Mouse (Mus musculus) MEL (cell line): Measurements from ENCODE around the gene Nfia. TPM values are rescaled to one million over a fixed set of nuclear protein-coding genes. Genes with fewer than 3 reads are reported as not detected.

Experiments used
- DNase-seq: peaks from one replicate; pipeline ENCODE4 v3.0.0; 2011; ENCODE audit warnings: low read depth, low spot score
- H3K27ac ChIP-seq: 2 replicates; pipeline ENCODE4 v1.5.1; 2012; ENCODE audit warnings: low read depth, mild to moderate bottlenecking, control low read depth, low read length, moderate library complexity; ENCODE audit not compliant: control insufficient read depth
- H3K27me3 ChIP-seq, 2 experiments: fragments of 150-350 bp in 1 of 2; sonication (generic) in 1 of 2; 2 replicates each; pipeline ENCODE4 v1.6.1; 2012; ENCODE audit warnings: low read length in 2 of 2, mild to moderate bottlenecking in 2 of 2, improper control_type of control experiment in 1 of 2, moderate library complexity in 1 of 2; ENCODE audit not compliant: insufficient read depth in 2 of 2, control insufficient read depth in 1 of 2
- H3K36me3 ChIP-seq, 2 experiments: 2 replicates each; pipeline ENCODE4 v1.6.1; 2012 to 2014; ENCODE audit warnings: low read length in 2 of 2, improper control_type of control experiment in 1 of 2, inconsistent platforms in 1 of 2, mild to moderate bottlenecking in 1 of 2; ENCODE audit not compliant: insufficient read depth in 2 of 2, control insufficient read depth in 1 of 2
- H3K4me1 ChIP-seq, 2 experiments: fragments of 150-350 bp in 1 of 2; sonication (generic) in 1 of 2; 2 replicates each; pipeline ENCODE4 v1.6.1; 2012; ENCODE audit warnings: low read length in 2 of 2, improper control_type of control experiment in 1 of 2, mild to moderate bottlenecking in 1 of 2; ENCODE audit not compliant: insufficient read depth in 2 of 2, control insufficient read depth in 1 of 2
- H3K4me3 ChIP-seq, 2 experiments: fragments of 150-350 bp in 1 of 2; sonication (generic) in 1 of 2; 2 replicates each; pipeline ENCODE4 v1.5.1; 2012; ENCODE audit warnings: low read depth in 2 of 2, low read length in 2 of 2, mild to moderate bottlenecking in 2 of 2, moderate library complexity in 2 of 2, control low read depth in 1 of 2, improper control_type of control experiment in 1 of 2; ENCODE audit not compliant: control insufficient read depth in 1 of 2, insufficient read depth in 1 of 2
- H3K79me2 ChIP-seq: 2 replicates; pipeline ENCODE4 v1.6.1; 2012; ENCODE audit warnings: mild to moderate bottlenecking, low read length, moderate library complexity; ENCODE audit not compliant: control insufficient read depth, poor library complexity, insufficient read depth
- H3K9ac ChIP-seq: 2 replicates; pipeline ENCODE4 v1.6.1; 2012; ENCODE audit warnings: low read depth, mild to moderate bottlenecking, control low read depth, low read length, moderate library complexity; ENCODE audit not compliant: control insufficient read depth, poor library complexity, severe bottlenecking
- H3K9me3 ChIP-seq: fragments of 150-350 bp; sonication (generic); replicated peaks from 2 replicates; pipeline ENCODE4 v1.6.1; 2012; ENCODE audit warnings: mild to moderate bottlenecking, low read length, improper control_type of control experiment, moderate library complexity; ENCODE audit not compliant: insufficient read depth
- BHLHE40 ChIP-seq: IDR thresholded peaks from 2 replicates; pipeline ENCODE4 v1.6.1; 2012; ENCODE audit warnings: low read depth, mild to moderate bottlenecking, inconsistent platforms, low read length, improper control_type of control experiment, borderline replicate concordance
- CHD1 ChIP-seq: IDR thresholded peaks from 2 replicates; pipeline ENCODE4 v1.6.1; 2012; ENCODE audit warnings: low read depth, mild to moderate bottlenecking, inconsistent platforms, low read length, improper control_type of control experiment
- CHD2 ChIP-seq: IDR thresholded peaks from 2 replicates; pipeline ENCODE4 v1.6.1; 2011; ENCODE audit warnings: low read length, improper control_type of control experiment
- CTCF ChIP-seq, 3 experiments: IDR thresholded peaks in 2 of 3; conservative IDR thresholded peaks in 1 of 3; 2 replicates each; pipeline ENCODE4 v1.5.1; 2011 to 2012; ENCODE audit warnings: low read length in 3 of 3, low read depth in 2 of 3, mild to moderate bottlenecking in 2 of 3, improper control_type of control experiment in 1 of 3, inconsistent platforms in 1 of 3, mixed read lengths in 1 of 3, moderate library complexity in 1 of 3; ENCODE audit not compliant: control insufficient read depth in 1 of 3, insufficient read depth in 1 of 3, poor library complexity in 1 of 3, severe bottlenecking in 1 of 3
- EP300 ChIP-seq, 2 experiments: IDR thresholded peaks; 2 replicates each; pipeline ENCODE4 v1.6.1; 2011; ENCODE audit warnings: improper control_type of control experiment in 2 of 2, low read length in 2 of 2, low read depth in 1 of 2, mild to moderate bottlenecking in 1 of 2
- ETS1 ChIP-seq: IDR thresholded peaks from 2 replicates; pipeline ENCODE4 v1.6.1; 2012; ENCODE audit warnings: low read depth, mild to moderate bottlenecking, inconsistent platforms, low read length, improper control_type of control experiment, moderate library complexity
- GABPA ChIP-seq: IDR thresholded peaks from 2 replicates; pipeline ENCODE4 v1.6.1; 2012; ENCODE audit warnings: low read depth, mild to moderate bottlenecking, inconsistent platforms, low read length, improper control_type of control experiment, moderate library complexity
- GATA1 ChIP-seq: IDR thresholded peaks from 2 replicates; pipeline ENCODE4 v1.6.1; 2011; ENCODE audit warnings: low read depth, low read length, improper control_type of control experiment
- JUND ChIP-seq: IDR thresholded peaks from 2 replicates; pipeline ENCODE4 v1.6.1; 2011; ENCODE audit warnings: low read depth, mild to moderate bottlenecking, improper control_type of control experiment, low read length
- MAFK ChIP-seq: IDR thresholded peaks from 2 replicates; pipeline ENCODE4 v1.6.1; 2011; ENCODE audit warnings: low read depth, mild to moderate bottlenecking, low read length, improper control_type of control experiment, borderline replicate concordance
- MAX ChIP-seq: IDR thresholded peaks from 2 replicates; pipeline ENCODE4 v1.6.1; 2011; ENCODE audit warnings: low read length, improper control_type of control experiment
- MAZ ChIP-seq: IDR thresholded peaks from 2 replicates; pipeline ENCODE4 v1.6.1; 2012; ENCODE audit warnings: low read depth, mild to moderate bottlenecking, inconsistent platforms, low read length, improper control_type of control experiment
- MEF2A ChIP-seq: IDR thresholded peaks from 2 replicates; pipeline ENCODE4 v1.6.1; 2014; ENCODE audit warnings: low read depth, mild to moderate bottlenecking, inconsistent platforms, low read length, improper control_type of control experiment; ENCODE audit not compliant: poor library complexity, insufficient replicate concordance, severe bottlenecking; ENCODE audit errors: extremely low read depth
- MXI1 ChIP-seq: IDR thresholded peaks from 2 replicates; pipeline ENCODE4 v1.6.1; 2011; ENCODE audit warnings: mild to moderate bottlenecking, low read depth, low read length, improper control_type of control experiment
- MYC ChIP-seq: IDR thresholded peaks from 2 replicates; pipeline ENCODE4 v1.6.1; 2011; ENCODE audit warnings: low read depth, mild to moderate bottlenecking, low read length, improper control_type of control experiment, moderate library complexity
- NRF1 ChIP-seq: IDR thresholded peaks from 2 replicates; pipeline ENCODE4 v1.6.1; 2014; ENCODE audit warnings: low read depth, mild to moderate bottlenecking, inconsistent platforms, low read length, improper control_type of control experiment, moderate library complexity; ENCODE audit not compliant: poor library complexity, insufficient read depth, severe bottlenecking
- POLR2A ChIP-seq, 2 experiments: IDR thresholded peaks; 2 replicates each; pipeline ENCODE4 v1.6.1; 2011 to 2012; ENCODE audit warnings: low read length in 2 of 2, mild to moderate bottlenecking in 2 of 2, control low read depth in 1 of 2, improper control_type of control experiment in 1 of 2, low read depth in 1 of 2, moderate library complexity in 1 of 2; ENCODE audit not compliant: control insufficient read depth in 1 of 2, insufficient read depth in 1 of 2, poor library complexity in 1 of 2
- SMC3 ChIP-seq: IDR thresholded peaks from 2 replicates; pipeline ENCODE4 v1.6.1; 2011; ENCODE audit warnings: low read depth, low read length, improper control_type of control experiment
- TAL1 ChIP-seq: IDR thresholded peaks from 2 replicates; pipeline ENCODE4 v1.6.1; 2012; ENCODE audit warnings: mild to moderate bottlenecking, inconsistent platforms, low read length, moderate library complexity, mixed read lengths
- TBP ChIP-seq: IDR thresholded peaks from 2 replicates; pipeline ENCODE4 v1.8.0; 2011; ENCODE audit warnings: low read depth, low read length, improper control_type of control experiment
- UBTF ChIP-seq: IDR thresholded peaks from 2 replicates; pipeline ENCODE4 v1.6.1; 2012; ENCODE audit warnings: low read depth, mild to moderate bottlenecking, inconsistent platforms, low read length, improper control_type of control experiment, moderate library complexity, borderline replicate concordance; ENCODE audit not compliant: insufficient read depth
- USF1 ChIP-seq: IDR thresholded peaks from 2 replicates; pipeline ENCODE4 v1.6.1; 2014; ENCODE audit warnings: low read depth, mild to moderate bottlenecking, inconsistent platforms, low read length, improper control_type of control experiment, moderate library complexity
- ZMIZ1 ChIP-seq: IDR thresholded peaks from 2 replicates; pipeline ENCODE4 v1.6.1; 2012; ENCODE audit warnings: low read depth, mild to moderate bottlenecking, inconsistent platforms, low read length, improper control_type of control experiment, moderate library complexity
- ZNF384 ChIP-seq: IDR thresholded peaks from 2 replicates; pipeline ENCODE4 v1.6.1; 2012; ENCODE audit warnings: low read depth, mild to moderate bottlenecking, inconsistent platforms, low read length, improper control_type of control experiment
- polyA plus RNA-seq, 2 experiments: library from polyadenylated mRNA; stranded (reverse) in 1 of 2; unstranded in 1 of 2; fragments of >175 nt in 1 of 2; fragments of >200 nt in 1 of 2; gene quantifications; 2 replicates each; pipeline versions ENCODE4 v1.2.1 to v1.2.4; 2012; ENCODE audit warnings: low replicate concordance in 2 of 2, low read depth in 1 of 2; ENCODE audit not compliant: insufficient read length in 2 of 2, insufficient read depth in 1 of 2, missing spikeins in 1 of 2
- total RNA-seq: library from RNA; depleted of rRNA; stranded (reverse); fragments of 300-350 nt; gene quantifications from 2 replicates; pipeline ENCODE4 v1.2.3, GENCODE M21; 2012

The Nfia gene
- total and polyA plus RNA-seq, 3 experiments, result 10.2 to 20.5 (median 13.4) TPM

- H3K36me3 ChIP-seq, result peaks cover 3 to 37% of the 10 kb centered on the region in 2 experiments; a peak in 2 of 4 replicates
- H3K27me3 ChIP-seq, result no peaks in the 10 kb centered on the region
- H3K4me1 ChIP-seq, result no peaks in the 10 kb centered on the region
- DNase-seq, result no peak
- no peak overlapping the region for H3K27ac ChIP-seq
- no peaks in the 10 kb centered on the region for H3K9me3 ChIP-seq
- H3K9ac ChIP-seq, result no peak overlapping the region
- H3K4me3 ChIP-seq, result no peak overlapping the region
- no peaks in the 10 kb centered on the region for H3K79me2 ChIP-seq
- no peak for TF ChIP-seq EP300 (IDR thresholded peaks at IDR 0.05; ENCODE audit: low read depth in 1 of 2, low read length in 2 of 2)
- TF ChIP-seq ZNF384, result no peak
- TF ChIP-seq JUND, result no peak
- no peak for TF ChIP-seq UBTF
- TF ChIP-seq CTCF (IDR thresholded peaks at IDR 0.05 in 2 of 3, conservative IDR thresholded peaks at IDR 0.05 in 1 of 3; ENCODE audit: control insufficient read depth in 1 of 3, insufficient read depth in 1 of 3, low read depth in 2 of 3, low read length in 3 of 3, poor library complexity in 1 of 3, severe bottlenecking in 1 of 3), result no peak
- no peak for TF ChIP-seq MAX
These were observed 272.1 kb downstream of the Nfia start for GRCm38 (mm10) chr4:98044611-98045010.

GRCm38 (mm10) chr4:98047369-98047768 lies 274.8 kb downstream of the Nfia start:
- Histone ChIP-seq H3K9ac (no peak overlapping the region), H3K4me1 (no peaks in the 10 kb centered on the region), H3K79me2 (no peaks in the 10 kb centered on the region), H3K27ac (no peak overlapping the region), H3K4me3 (no peak overlapping the region), H3K36me3 (peaks cover 3 to 31% of the 10 kb centered on the region in 2 experiments; a peak in 2 of 4 replicates), H3K9me3 (no peaks in the 10 kb centered on the region), H3K27me3 (no peaks in the 10 kb centered on the region)
- no peak for TF ChIP-seq CHD2
- TF ChIP-seq MYC, result no peak
- no peak for TF ChIP-seq MAZ
- no peak for TF ChIP-seq TBP
- no peak for TF ChIP-seq MAFK
- no peak for TF ChIP-seq MXI1
- no peak for TF ChIP-seq ZMIZ1
- no peak for TF ChIP-seq BHLHE40
- TF ChIP-seq CTCF (IDR thresholded peaks at IDR 0.05 in 2 of 3, conservative IDR thresholded peaks at IDR 0.05 in 1 of 3; ENCODE audit: control insufficient read depth in 1 of 3, insufficient read depth in 1 of 3, low read depth in 2 of 3, low read length in 3 of 3, poor library complexity in 1 of 3, severe bottlenecking in 1 of 3), result no peak
- no peak for TF ChIP-seq CHD1
- TF ChIP-seq GABPA, result no peak
- no peak for TF ChIP-seq SMC3
- no peak for TF ChIP-seq TAL1
- no peak for TF ChIP-seq MEF2A
- no peak for TF ChIP-seq USF1
- TF ChIP-seq GATA1, result no peak
- no peak for TF ChIP-seq ETS1
- no peak for TF ChIP-seq POLR2A (IDR thresholded peaks at IDR 0.05; ENCODE audit: control insufficient read depth in 1 of 2, insufficient read depth in 1 of 2, low read depth in 1 of 2, low read length in 2 of 2, poor library complexity in 1 of 2)
- no peak for TF ChIP-seq NRF1
- DNase-seq, result no peak
